Mouse (Mus musculus) lung, embryonic 15.5 days (tissue): ENCODE results near the gene Cfap44. TPM values are rescaled to one million over a fixed set of nuclear protein-coding genes. Genes with fewer than 3 reads are reported as not detected.
"Not testable (repeated sequence)": the region's sequence is repeated elsewhere in the genome, so short reads cannot be mapped to it uniquely, and the experiment has no call there.

Experiments used
- ATAC-seq: fragments of 200-750 bp; cut with Nextera tagmentation; 2 replicates; pipeline ENCODE4 v1.8.0; 2017; ENCODE audit warnings: moderate number of reproducible peaks, borderline replicate concordance; ENCODE audit not compliant: low FRiP score, low TSS enrichment; ENCODE audit errors: extremely low read depth
- H3K27ac ChIP-seq: fragments of 300-500 bp; sonication (generic); 2 replicates; pipeline ENCODE4 v1.5.1; 2015; ENCODE audit warnings: moderate library complexity, mild to moderate bottlenecking, inconsistent platforms
- H3K27me3 ChIP-seq: fragments of 300-500 bp; sonication (generic); 2 replicates; pipeline ENCODE4 v1.6.1; 2015; ENCODE audit warnings: inconsistent platforms
- H3K36me3 ChIP-seq: fragments of 300-500 bp; sonication (generic); 2 replicates; pipeline ENCODE4 v1.6.1; 2015; ENCODE audit warnings: inconsistent platforms
- H3K4me1 ChIP-seq: fragments of 300-500 bp; sonication (generic); 2 replicates; pipeline ENCODE4 v1.6.1; 2015; ENCODE audit warnings: inconsistent platforms
- H3K4me2 ChIP-seq: fragments of 300-500 bp; sonication (generic); 2 replicates; pipeline ENCODE4 v1.6.1; 2015; ENCODE audit warnings: inconsistent platforms, mild to moderate bottlenecking, moderate library complexity
- H3K4me3 ChIP-seq: fragments of 300-500 bp; sonication (generic); 2 replicates; pipeline ENCODE4 v1.5.1; 2015; ENCODE audit warnings: mild to moderate bottlenecking, inconsistent platforms
- H3K9ac ChIP-seq: fragments of 300-500 bp; sonication (generic); 2 replicates; pipeline ENCODE4 v1.6.1; 2015; ENCODE audit warnings: inconsistent platforms
- H3K9me3 ChIP-seq: fragments of 300-500 bp; sonication (generic); 2 replicates; pipeline ENCODE4 v1.6.1; 2016; ENCODE audit warnings: inconsistent platforms
- WGBS: fragments of 180-500 bp; shearing (Covaris S2); methylation state at CpG from one replicate; pipeline ENCODE4 v1.1.7; 2015; 5-methylcytosine and 5-hydroxymethylcytosine counted together
- polyA plus RNA-seq: library from polyadenylated mRNA; unstranded; fragments of >200 nt; fragmentation: Nextera tagmentation; extraction: Ambion mirVana; gene quantifications from 2 replicates; pipeline ENCODE4 v1.2.1, GENCODE M21; 2015

Gene Cfap44
- polyA plus RNA-seq, 1 experiment from 2014 or later, result 1.7 TPM

GRCm38 (mm10) chr16:44434931-44435330, 40.3 kb downstream of the Cfap44 start:
- Histone ChIP-seq H3K4me1 (no peaks in the 10 kb centered on the region), H3K36me3 (no peaks in the 10 kb centered on the region), H3K9me3 (no peaks in the 10 kb centered on the region), H3K9ac (no peak overlapping the region), H3K27ac (no peak overlapping the region), H3K4me2 (no peak overlapping the region), H3K27me3 (no peaks in the 10 kb centered on the region), H3K4me3 (no peak overlapping the region)
- 82% methylated on average over 7 of the region's 7 CpGs for WGBS
- no peak for ATAC-seq

DNA sequence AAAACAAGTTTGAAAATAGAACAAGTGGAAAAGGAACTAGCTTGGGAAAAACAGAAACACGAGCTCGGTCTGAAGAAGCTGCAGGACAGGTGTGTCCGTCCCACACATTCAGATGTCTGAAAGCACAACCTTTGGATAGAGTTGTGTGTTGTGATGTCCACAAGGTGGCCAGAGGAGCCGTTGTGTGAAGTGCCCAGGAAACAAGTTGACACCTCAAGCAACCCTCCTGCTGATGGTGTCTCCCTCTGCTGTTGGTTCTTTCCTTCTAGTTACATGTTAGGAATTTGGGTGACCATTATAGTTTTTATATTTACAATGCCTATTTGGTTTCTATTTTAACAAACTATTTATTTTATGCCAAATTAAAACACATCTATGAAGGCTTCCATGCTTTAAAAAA, 40.9 kb downstream of the Cfap44 start:
- H3K4me3 ChIP-seq, result no peak overlapping the region
- H3K27ac ChIP-seq, result no peak overlapping the region
- no peak overlapping the region for H3K4me2 ChIP-seq
- H3K36me3 ChIP-seq, result no peaks in the 10 kb centered on the region
- H3K9ac ChIP-seq, result no peak overlapping the region
- WGBS, result 51% methylated on average over 4 of the region's 4 CpGs
- ATAC-seq, result no peak
- H3K9me3 ChIP-seq, result no peaks in the 10 kb centered on the region
- no peaks in the 10 kb centered on the region for H3K27me3 ChIP-seq
- no peaks in the 10 kb centered on the region for H3K4me1 ChIP-seq

DNA sequence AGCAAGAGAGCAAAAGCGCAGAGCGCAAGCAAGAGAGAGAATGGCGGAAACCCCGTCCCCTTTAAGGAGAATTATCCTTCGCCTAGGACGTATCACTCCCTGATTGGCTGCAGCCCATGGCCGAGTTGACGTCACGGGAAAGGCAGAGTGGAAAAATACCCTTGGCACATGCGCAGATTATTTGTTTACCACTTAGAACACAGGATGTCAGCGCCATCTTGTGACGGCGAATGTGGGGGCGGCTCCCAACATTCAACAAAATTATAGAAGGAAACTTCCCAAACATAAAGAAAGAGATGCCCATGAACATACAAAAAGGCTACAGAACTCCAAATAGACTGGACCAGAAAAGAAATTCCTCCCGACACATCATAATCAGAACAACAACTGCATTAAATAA, 47.3 kb downstream of the Cfap44 start:
- H3K9ac ChIP-seq, H3K27ac ChIP-seq, H3K4me2 ChIP-seq, H3K27me3 ChIP-seq, ATAC-seq, H3K36me3 ChIP-seq, H3K9me3 ChIP-seq, H3K4me3 ChIP-seq, H3K4me1 ChIP-seq: not testable (repeated sequence)
- WGBS, result 94% methylated on average over 15 of the region's 15 CpGs

DNA sequence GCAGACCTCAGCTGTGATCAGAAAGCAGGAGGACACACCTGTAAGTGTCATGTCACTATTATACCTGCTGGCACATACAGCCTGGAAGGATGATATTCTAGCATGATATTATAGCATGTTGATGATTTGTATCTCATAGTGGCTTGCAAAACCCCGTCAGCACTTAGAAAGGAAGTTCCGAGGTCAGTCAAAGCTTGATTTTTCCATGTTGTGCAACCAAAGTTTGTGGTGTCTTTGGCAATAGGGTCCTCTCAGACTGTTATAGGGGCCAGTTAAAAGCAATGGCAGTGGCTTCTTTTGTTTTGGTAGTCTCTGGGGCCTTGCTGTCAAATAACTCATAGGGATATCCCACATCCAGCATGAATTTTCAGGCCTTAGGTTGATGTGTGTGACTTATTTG, 63.3 kb downstream of the Cfap44 start:
- Histone ChIP-seq H3K27ac (no peak overlapping the region), H3K4me3 (no peak overlapping the region), H3K9me3 (no peaks in the 10 kb centered on the region), H3K4me1 (no peaks in the 10 kb centered on the region), H3K9ac (no peak overlapping the region), H3K27me3 (no peaks in the 10 kb centered on the region), H3K36me3 (no peaks in the 10 kb centered on the region), H3K4me2 (no peak overlapping the region)
- ATAC-seq, result no peak
- 78% methylated on average over 2 of the region's 2 CpGs for WGBS

GRCm38 (mm10) chr16:44458826-44459225, 64.2 kb downstream of the Cfap44 start:
- Histone ChIP-seq H3K27ac (no peak overlapping the region), H3K4me1 (no peaks in the 10 kb centered on the region), H3K4me2 (no peak overlapping the region), H3K9ac (no peak overlapping the region), H3K9me3 (no peaks in the 10 kb centered on the region), H3K27me3 (no peaks in the 10 kb centered on the region), H3K36me3 (no peaks in the 10 kb centered on the region), H3K4me3 (no peak overlapping the region)
- no peak for ATAC-seq
- WGBS, result 85% methylated on average over 2 of the region's 2 CpGs

GRCm38 (mm10) chr16:44460922-44461321, 66.3 kb downstream of the Cfap44 start:
- 65% methylated on average over 5 of the region's 5 CpGs for WGBS
- H3K27me3 ChIP-seq, result no peaks in the 10 kb centered on the region
- no peak for ATAC-seq
- H3K4me1 ChIP-seq, result no peaks in the 10 kb centered on the region
- no peaks in the 10 kb centered on the region for H3K36me3 ChIP-seq
- H3K4me3 ChIP-seq, result no peak overlapping the region
- no peak overlapping the region for H3K9ac ChIP-seq
- no peak overlapping the region for H3K27ac ChIP-seq
- H3K4me2 ChIP-seq, result no peak overlapping the region
- H3K9me3 ChIP-seq, result no peaks in the 10 kb centered on the region

DNA sequence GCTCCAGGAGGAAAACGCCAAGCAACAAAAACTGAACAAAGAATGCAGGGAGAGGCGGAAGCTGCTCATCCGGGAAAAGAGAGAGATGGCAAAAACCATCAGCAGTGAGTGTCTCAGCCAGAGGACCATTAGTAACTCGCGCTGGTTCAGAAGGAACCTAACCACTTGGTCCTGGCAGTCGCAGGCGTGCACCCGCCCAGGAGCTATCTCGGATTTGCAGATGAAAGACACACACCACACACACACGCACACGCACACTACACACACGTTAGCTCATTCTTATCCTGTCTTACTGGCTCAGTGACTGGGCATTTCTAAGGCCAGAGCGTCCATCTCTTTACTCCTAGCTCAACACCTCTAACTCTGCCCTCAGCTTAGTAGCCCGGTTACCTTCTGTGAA, 80.7 kb downstream of the Cfap44 start:
- Histone ChIP-seq H3K4me2 (no peak overlapping the region), H3K27me3 (no peaks in the 10 kb centered on the region), H3K9ac (no peak overlapping the region), H3K9me3 (no peaks in the 10 kb centered on the region), H3K4me3 (no peak overlapping the region), H3K27ac (no peak overlapping the region), H3K36me3 (no peaks in the 10 kb centered on the region), H3K4me1 (peaks cover 11% of the 10 kb centered on the region; the same call in 1 of the 2 replicates)
- WGBS, result 80% methylated on average over 14 of the region's 14 CpGs
- no peak for ATAC-seq

- Histone ChIP-seq H3K4me2 (no peak overlapping the region), H3K27ac (no peak overlapping the region), H3K9ac (no peak overlapping the region), H3K4me1 (peaks cover 16% of the 10 kb centered on the region), H3K27me3 (no peaks in the 10 kb centered on the region), H3K36me3 (no peaks in the 10 kb centered on the region), H3K9me3 (no peaks in the 10 kb centered on the region), H3K4me3 (no peak overlapping the region)
- WGBS, result 85% methylated on average over 11 of the region's 11 CpGs
- no peak for ATAC-seq
Measured at GRCm38 (mm10) chr16:44475682-44476375, 81.2 kb downstream of the Cfap44 start.

GRCm38 (mm10) chr16:44478767-44479166, 84.2 kb downstream of the Cfap44 start:
- Histone ChIP-seq H3K27ac (no peak overlapping the region; the same call in 1 of the 2 replicates), H3K36me3 (peaks cover 5% of the 10 kb centered on the region; the same call in 1 of the 2 replicates), H3K4me2 (peak overlapping the region; percentile 24; the same call in 1 of the 2 replicates), H3K4me3 (no peak overlapping the region), H3K4me1 (peaks cover 31% of the 10 kb centered on the region), H3K27me3 (no peaks in the 10 kb centered on the region), H3K9me3 (no peaks in the 10 kb centered on the region), H3K9ac (no peak overlapping the region)
- 0 out of 2 replicates have a peak, but pooled peaks have one; percentile 33 for ATAC-seq
- WGBS, result 26% methylated on average over 18 of the region's 18 CpGs

- Histone ChIP-seq H3K36me3 (peaks cover 5% of the 10 kb centered on the region; the same call in 1 of the 2 replicates), H3K27ac (no peak overlapping the region), H3K9ac (no peak overlapping the region), H3K4me2 (no peak overlapping the region), H3K4me3 (no peak overlapping the region), H3K27me3 (no peaks in the 10 kb centered on the region), H3K9me3 (no peaks in the 10 kb centered on the region), H3K4me1 (peaks cover 31% of the 10 kb centered on the region)
- ATAC-seq, result no peak
- 86% methylated on average over 14 of the region's 14 CpGs for WGBS
Measured at GRCm38 (mm10) chr16:44479852-44480251, 85.3 kb downstream of the Cfap44 start.

DNA sequence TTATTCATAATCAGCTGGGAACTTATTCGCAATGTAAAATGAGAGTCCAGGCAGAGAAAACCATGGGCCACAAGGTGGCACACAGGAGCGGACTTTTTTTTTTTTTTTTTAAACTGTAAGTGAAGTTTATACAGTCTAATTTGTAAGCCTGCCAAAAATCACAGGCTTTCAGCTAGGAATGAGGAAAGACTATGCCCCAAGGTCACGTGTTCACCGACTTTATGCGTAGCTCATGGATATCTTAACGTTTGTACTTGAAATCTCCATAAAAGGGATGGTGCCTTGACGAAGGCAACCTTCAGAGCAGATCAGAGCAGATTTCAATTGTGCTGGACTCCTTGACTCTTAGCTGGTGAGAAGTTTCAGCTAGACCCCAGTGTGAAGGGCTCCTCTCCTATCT, 86.0 kb downstream of the Cfap44 start:
- WGBS, result 22% methylated on average over 7 of the region's 7 CpGs
- Histone ChIP-seq H3K27ac (peak overlapping the region; percentile 79), H3K4me3 (no peak overlapping the region), H3K4me2 (no peak overlapping the region), H3K27me3 (no peaks in the 10 kb centered on the region), H3K9ac (no peak overlapping the region), H3K4me1 (peaks cover 34% of the 10 kb centered on the region), H3K36me3 (peaks cover 5% of the 10 kb centered on the region; the same call in 1 of the 2 replicates), H3K9me3 (no peaks in the 10 kb centered on the region)
- ATAC-seq, result peak; percentile 60

DNA sequence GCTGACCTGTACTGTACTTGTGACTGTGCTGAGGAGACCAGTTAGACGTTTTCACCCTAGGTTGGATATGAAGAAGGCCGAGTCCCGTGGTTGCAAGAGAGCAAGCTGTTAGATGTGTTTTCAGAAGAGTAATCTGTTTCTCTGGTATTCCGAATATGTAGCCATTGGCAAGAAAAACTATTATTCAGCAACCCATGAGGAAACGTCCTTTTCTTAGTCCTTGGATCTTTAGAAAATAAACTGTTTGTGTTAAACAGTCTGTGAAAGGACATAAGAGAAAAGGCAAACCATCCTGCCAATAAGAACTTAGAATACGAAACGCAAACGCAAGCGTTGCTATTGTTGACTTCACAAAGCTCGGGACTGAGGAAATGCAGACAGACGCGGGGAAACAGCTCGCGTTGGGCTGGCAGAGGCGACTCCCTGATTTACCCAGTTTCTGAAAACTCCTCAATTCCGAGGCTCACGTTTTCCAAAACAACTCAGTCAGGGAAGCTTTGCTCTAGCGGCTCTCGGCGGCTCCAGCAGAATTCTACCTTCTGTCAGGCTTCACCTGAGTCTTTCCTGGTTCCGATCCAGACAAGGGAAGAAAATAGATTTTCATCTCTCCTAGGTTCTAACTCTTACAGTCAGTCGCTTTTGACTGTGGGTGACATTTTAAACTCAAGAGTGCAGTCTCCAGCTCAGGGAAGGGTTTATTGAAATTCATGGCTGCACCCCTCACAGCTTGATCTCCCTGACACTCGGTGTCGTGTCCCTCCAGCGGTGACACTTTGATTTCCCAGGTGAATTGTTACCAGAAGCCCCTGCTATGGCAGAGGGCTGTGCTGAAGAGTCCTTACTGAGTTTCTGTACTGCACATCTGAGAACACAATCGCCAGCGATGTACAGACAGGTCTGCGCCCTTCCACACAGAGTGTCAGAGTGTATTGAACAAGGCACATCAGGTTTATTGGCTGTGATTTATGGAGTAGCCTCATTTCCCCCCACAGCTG, 87.3 kb downstream of the Cfap44 start:
- peak; percentile 34; the same call in 1 of the 2 replicates for ATAC-seq
- 35% methylated on average over 28 of the region's 28 CpGs for WGBS
- Histone ChIP-seq H3K4me1 (peaks cover 34% of the 10 kb centered on the region), H3K4me2 (no peak overlapping the region), H3K4me3 (no peak overlapping the region), H3K9ac (0 out of 2 replicates have a peak overlapping the region, but pooled peaks have one; percentile 2), H3K9me3 (no peaks in the 10 kb centered on the region), H3K27ac (peak overlapping the region; percentile 79), H3K36me3 (peaks cover 6% of the 10 kb centered on the region; the same call in 1 of the 2 replicates), H3K27me3 (no peaks in the 10 kb centered on the region)
